10 mouse cellular contexts compared by ENCODE assay signal in the genomic region with DNA sequence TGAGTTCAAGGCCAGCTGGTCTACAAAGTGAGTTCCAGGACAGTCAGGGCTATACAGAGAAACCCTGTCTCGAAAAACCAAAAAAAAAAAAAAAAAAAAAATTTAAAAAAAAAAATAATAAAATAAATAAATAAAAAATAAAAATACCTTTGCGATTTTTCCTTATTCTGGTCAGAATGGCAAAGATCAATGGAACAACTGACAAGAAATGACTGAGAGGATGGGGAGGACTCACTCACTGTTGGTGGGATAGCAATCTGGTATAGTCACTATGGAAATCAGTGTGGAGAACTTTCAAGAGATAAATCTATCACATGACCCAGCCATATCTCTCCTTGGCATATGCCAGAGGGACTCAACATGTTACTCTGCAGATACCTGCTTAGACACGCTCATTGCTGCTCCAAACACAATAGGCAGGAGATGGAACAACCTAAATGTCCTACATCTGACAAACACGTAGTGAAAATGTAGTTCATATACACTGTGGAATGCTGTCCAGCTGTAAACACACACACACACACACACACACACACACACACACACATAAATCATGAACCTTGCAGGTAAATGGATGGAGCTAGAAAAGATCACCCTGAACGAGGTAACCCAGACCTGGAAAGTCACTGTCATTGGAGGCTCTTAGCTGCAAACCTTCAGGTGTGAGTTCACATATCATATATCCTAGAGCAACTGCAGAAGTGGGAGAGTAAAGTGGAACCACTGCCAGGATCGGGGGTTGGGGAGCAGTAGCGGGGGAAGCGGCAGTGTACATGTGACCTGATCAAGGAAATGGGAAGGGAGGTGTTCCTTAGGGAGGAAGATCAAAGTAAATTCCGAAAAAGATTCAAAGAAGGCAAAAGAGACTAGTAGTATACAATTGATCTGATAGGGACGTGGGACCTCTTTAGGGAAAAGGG. TPM values are rescaled to one million over a fixed set of nuclear protein-coding genes. Genes with fewer than 3 reads are reported as not detected.
A peak's percentile ranks its signal among the peaks of the same experiment; 100 is the strongest.
DNase-seq lines count a peak whose midpoint lies in the region; ATAC-seq and TF ChIP-seq lines count a peak whose summit lies in the region.
"Had no signal": no experiment of that assay in that cellular context is flagged by ENCODE, and none has a peak within 500 bp of the region (broad histone marks: within the 10 kb centered on the region; RNA-seq: fewer than 3 reads in every experiment).

No protein-coding gene starts in this region.

- no peak overlapping the region for H3K4me3 ChIP-seq in limb, embryonic 11.5 days (ENCODE audit: low read depth, low read length)
- H3K4me3 ChIP-seq in limb, embryonic 10.5 days, result no peak overlapping the region
- no peak overlapping the region for H3K4me3 ChIP-seq in liver, embryonic 15.5 days (replicated peaks)
- no peak overlapping the region for H3K4me3 ChIP-seq in gastrocnemius, adult 2 months

- TF ChIP-seq CTCF in gastrocnemius, adult 2 months (IDR thresholded peaks at IDR 0.05), result no peak

- peaks cover 18% of the 10 kb centered on the region for H3K36me3 ChIP-seq in limb, embryonic 11.5 days (ENCODE audit: control insufficient read depth, insufficient read depth, low read length)
- H3K36me3 ChIP-seq in limb, embryonic 10.5 days, result peaks cover 31% of the 10 kb centered on the region
- peaks cover 32% of the 10 kb centered on the region for H3K36me3 ChIP-seq in liver, embryonic 15.5 days (replicated peaks)

- peak; percentile 30 for DNase-seq in cerebellum, adult 8-10 months
- DNase-seq in limb, embryonic 11.5 days (ENCODE audit: low spot score), result no peak
- DNase-seq in limb, embryonic 10.5 days (ENCODE audit: low spot score), result no peak
- DNase-seq in c-Kit-positive CD71-positive TER-119-positive erythroid progenitor cells, embryonic 14.5 days (ENCODE audit: low spot score), result peak; percentile 60
- no peak for DNase-seq in gastrocnemius, adult 2 months
- no peak for DNase-seq in lung, postnatal 25 days (ENCODE audit: low spot score)

- H3K27ac ChIP-seq in limb, embryonic 11.5 days (replicated peaks; ENCODE audit: low read depth, low read length), result no peak overlapping the region
- no peak overlapping the region for H3K27ac ChIP-seq in limb, embryonic 10.5 days
- no peak overlapping the region for H3K27ac ChIP-seq in liver, embryonic 15.5 days (replicated peaks)
- no peak overlapping the region for H3K27ac ChIP-seq in gastrocnemius, adult 2 months

- WGBS in limb, embryonic 11.5 days, result 82% methylated on average over 10 of the region's 10 CpGs
- 83% methylated on average over 10 of the region's 10 CpGs for WGBS in limb, embryonic 10.5 days
- 54% methylated on average over 10 of the region's 10 CpGs for WGBS in liver, embryonic 15.5 days (ENCODE audit: insufficient replicate concordance)

- no peak overlapping the region for H3K4me2 ChIP-seq in limb, embryonic 11.5 days (ENCODE audit: low read depth, severe bottlenecking)
- peak overlapping the region; percentile 17; the same call in 1 of the 2 replicates for H3K4me2 ChIP-seq in liver, embryonic 15.5 days

- H3K4me1 ChIP-seq in limb, embryonic 11.5 days (ENCODE audit: control insufficient read depth, insufficient read depth, low read length), result 0 out of 2 replicates have a peak, but pooled peaks cover 2% of the 10 kb centered on the region
- H3K4me1 ChIP-seq in limb, embryonic 10.5 days, result peaks cover 6% of the 10 kb centered on the region
- H3K4me1 ChIP-seq in liver, embryonic 15.5 days (replicated peaks), result peaks cover 73% of the 10 kb centered on the region

- H3K9me3 ChIP-seq in limb, embryonic 11.5 days (ENCODE audit: control insufficient read depth, low read length), result no peaks in the 10 kb centered on the region
- H3K9me3 ChIP-seq in limb, embryonic 10.5 days (replicated peaks), result no peaks in the 10 kb centered on the region
- no peaks in the 10 kb centered on the region for H3K9me3 ChIP-seq in liver, embryonic 15.5 days (replicated peaks)
- H3K9me3 ChIP-seq: embryonic facial prominence, embryonic 13.5 days; forebrain, embryonic 12.5 days had no signal

- H3K9ac ChIP-seq in limb, embryonic 11.5 days (ENCODE audit: low read length), result no peak overlapping the region
- no peak overlapping the region for H3K9ac ChIP-seq in liver, embryonic 15.5 days
- H3K9ac ChIP-seq: forebrain, embryonic 12.5 days had no signal

- H3K27me3 ChIP-seq in limb, embryonic 11.5 days (ENCODE audit: control insufficient read depth, insufficient read depth, low read length), result no peaks in the 10 kb centered on the region
- H3K27me3 ChIP-seq in limb, embryonic 10.5 days (ENCODE audit: low read depth, poor library complexity, severe bottlenecking), result no peaks in the 10 kb centered on the region
- H3K27me3 ChIP-seq in liver, embryonic 15.5 days, result peaks cover 8% of the 10 kb centered on the region; the same call in 1 of the 2 replicates
- H3K27me3 ChIP-seq: embryonic facial prominence, embryonic 13.5 days had no signal

- ATAC-seq in cerebellum, adult (ENCODE audit: insufficient number of reproducible peaks, low FRiP score, low TSS enrichment), result no peak
- ATAC-seq in limb, embryonic 11.5 days (ENCODE audit: insufficient number of reproducible peaks, low FRiP score, low TSS enrichment, low read depth), result 0 out of 2 replicates have a peak, but pooled peaks have one; percentile 3
- no peak for ATAC-seq in liver, embryonic 15.5 days (ENCODE audit: insufficient read depth)

- intact Hi-C loops in gastrocnemius, adult 2 months (cut with DNase I), result loop anchor here (2.0 to 10.0 kb wide), 3 partner anchors 45 to 177 kb away; a partner anchor contains a TSS

RNA-seq across cellular contexts. Expression of a gene that starts 1.1 kb away (rescaled TPM):
- 831 and 876 TPM in 2 replicates for polyA plus RNA-seq in limb, embryonic 11.5 days (2014; fragmentation: Nextera tagmentation; extraction: Ambion mirVana)
- 592 and 676 TPM in 2 replicates for polyA plus RNA-seq in limb, embryonic 10.5 days (2016; fragmentation: Nextera tagmentation; extraction: Ambion mirVana)
- polyA plus RNA-seq in liver, embryonic 15.5 days (2015; fragmentation: Nextera tagmentation; extraction: Ambion mirVana), result 296 and 352 TPM in 2 replicates
- 100 to 1,000 TPM; 299 to 383 TPM for total RNA-seq in gastrocnemius, adult 2 months (2021)

RNA-seq across cellular contexts. Expression of a gene that starts 18.1 kb away (rescaled TPM):
- 3.2 and 3.4 TPM in 2 replicates for polyA plus RNA-seq in limb, embryonic 11.5 days (2014; fragmentation: Nextera tagmentation; extraction: Ambion mirVana)
- polyA plus RNA-seq in limb, embryonic 10.5 days (2016; fragmentation: Nextera tagmentation; extraction: Ambion mirVana), result 2.4 and 2.9 TPM in 2 replicates
- polyA plus RNA-seq in liver, embryonic 15.5 days (2015; fragmentation: Nextera tagmentation; extraction: Ambion mirVana), result 0.12 TPM in 2 replicates
- total RNA-seq in gastrocnemius, adult 2 months (2021), result 1 to 10 TPM in 1 of 2 experiments, under 1 TPM in 1; 0.45 to 3.4 TPM

RNA-seq across cellular contexts. Expression of a gene that starts 38.2 kb away (rescaled TPM):
- polyA plus RNA-seq in limb, embryonic 11.5 days (2014; fragmentation: Nextera tagmentation; extraction: Ambion mirVana), result 7.6 and 8.1 TPM in 2 replicates
- polyA plus RNA-seq in limb, embryonic 10.5 days (2016; fragmentation: Nextera tagmentation; extraction: Ambion mirVana), result 3.2 and 5.3 TPM in 2 replicates
- polyA plus RNA-seq in liver, embryonic 15.5 days (2015; fragmentation: Nextera tagmentation; extraction: Ambion mirVana), result 3.1 and 3.6 TPM in 2 replicates
- 1 to 10 TPM; 1.6 to 2.6 TPM for total RNA-seq in gastrocnemius, adult 2 months (2021)

RNA-seq across cellular contexts. Expression of a gene that starts 46.2 kb away (rescaled TPM):
- 12.2 and 12.3 TPM in 2 replicates for polyA plus RNA-seq in limb, embryonic 11.5 days (2014; fragmentation: Nextera tagmentation; extraction: Ambion mirVana)
- 11.3 and 12.5 TPM in 2 replicates for polyA plus RNA-seq in limb, embryonic 10.5 days (2016; fragmentation: Nextera tagmentation; extraction: Ambion mirVana)
- polyA plus RNA-seq in liver, embryonic 15.5 days (2015; fragmentation: Nextera tagmentation; extraction: Ambion mirVana), result 14.3 and 14.7 TPM in 2 replicates
- 10 to 100 TPM; 22.5 to 27.7 TPM for total RNA-seq in gastrocnemius, adult 2 months (2021)

Comparison
In these comparisons a context has a peak if more than half of its experiments do, and no peak if none do; other contexts are left out.
1. DNase-seq: peak in cerebellum, adult 8-10 months (single experiment) and c-Kit-positive CD71-positive TER-119-positive erythroid progenitor cells, embryonic 14.5 days (single experiment); none in limb, embryonic 11.5 days (single experiment), limb, embryonic 10.5 days (single experiment), gastrocnemius, adult 2 months (single experiment) and lung, postnatal 25 days (single experiment).